Mouse (Mus musculus): ENCODE results near the gene Npy2r.

The Npy2r gene

GRCm38 (mm10) chr3:82547908-82548721, at the start of gene Npy2r:
Npy2r (minus strand) TSS chr3:82548084.
- DNase-seq (ENCODE audit: low spot score in 2 of 2): no peak

- DNase-seq (ENCODE audit: low spot score in 2 of 2): peak in 1 of 2 experiments; percentile 12
Observed at GRCm38 (mm10) chr3:82557786-82558185, 9.9 kb upstream of the Npy2r start.

DNA sequence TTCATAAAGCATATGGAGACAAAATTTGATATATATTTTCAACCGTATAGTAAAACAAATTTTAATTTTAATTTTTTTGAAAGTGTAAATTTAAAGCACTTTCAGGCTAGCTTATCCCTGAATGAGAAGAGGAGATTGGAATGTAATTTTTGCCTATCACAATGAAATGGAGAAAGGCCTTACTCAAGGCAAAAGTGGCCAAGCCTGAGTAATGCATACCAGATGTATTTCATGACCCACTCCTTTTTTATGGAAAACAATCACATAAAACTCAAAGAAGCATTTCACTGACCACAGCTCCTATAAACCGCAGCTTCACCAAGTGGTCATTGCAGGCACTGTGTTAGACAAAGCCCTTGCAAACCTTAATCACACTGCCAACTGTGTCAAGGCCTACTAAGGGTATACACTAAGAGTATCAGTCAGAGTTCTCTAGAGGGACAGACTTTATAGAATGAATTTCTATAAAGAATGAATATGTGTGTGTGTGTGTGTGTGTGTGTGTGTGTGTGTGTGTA, 8.5 kb upstream of the Npy2r start:
- DNase-seq (ENCODE audit: low spot score in 2 of 2): no peak

DNA sequence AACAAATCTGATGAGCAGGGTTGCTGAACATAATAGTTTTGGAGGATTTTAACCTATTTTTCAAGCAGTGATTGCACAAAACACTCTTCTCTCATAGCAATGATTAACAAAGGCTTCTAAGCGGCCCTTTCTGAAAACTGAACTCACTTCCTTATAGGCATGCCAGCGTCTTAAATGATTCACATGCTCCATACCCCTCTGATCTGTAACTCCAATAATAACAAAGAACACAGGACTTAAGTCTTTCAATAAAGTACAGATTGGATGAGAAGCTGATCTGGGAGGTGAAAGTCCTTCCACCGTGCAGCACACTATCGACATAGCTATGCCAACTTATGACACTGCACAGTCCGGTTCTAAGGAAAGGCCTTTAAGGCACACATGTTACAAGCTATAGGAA, 2.0 kb upstream of the Npy2r start:
- DNase-seq (ENCODE audit: low spot score in 2 of 2): no peak

- DNase-seq (ENCODE audit: low spot score in 2 of 2): no peak
Observed at GRCm38 (mm10) chr3:82548753-82549152, 869 bp upstream of the Npy2r start.

DNA sequence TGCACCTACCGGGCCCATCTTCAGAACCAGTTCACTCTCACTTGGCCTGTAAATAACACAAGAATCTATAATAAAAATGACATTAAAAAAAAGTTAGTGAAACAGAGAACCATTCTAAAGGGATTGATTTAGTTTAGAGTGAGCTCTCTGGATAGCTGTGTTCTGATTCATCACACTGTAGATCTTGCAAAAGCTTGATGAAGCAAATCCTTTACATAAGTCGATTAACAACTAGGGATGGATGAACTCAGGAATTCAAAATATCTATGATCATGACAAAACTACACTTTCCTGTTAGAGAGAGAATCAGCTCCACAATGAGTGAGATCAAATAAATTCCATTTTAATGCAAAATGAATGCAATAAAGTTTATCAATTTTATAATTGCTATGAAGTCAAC, 6.4 kb downstream of the Npy2r start:
- no peak for DNase-seq (ENCODE audit: low spot score in 2 of 2)

DNA sequence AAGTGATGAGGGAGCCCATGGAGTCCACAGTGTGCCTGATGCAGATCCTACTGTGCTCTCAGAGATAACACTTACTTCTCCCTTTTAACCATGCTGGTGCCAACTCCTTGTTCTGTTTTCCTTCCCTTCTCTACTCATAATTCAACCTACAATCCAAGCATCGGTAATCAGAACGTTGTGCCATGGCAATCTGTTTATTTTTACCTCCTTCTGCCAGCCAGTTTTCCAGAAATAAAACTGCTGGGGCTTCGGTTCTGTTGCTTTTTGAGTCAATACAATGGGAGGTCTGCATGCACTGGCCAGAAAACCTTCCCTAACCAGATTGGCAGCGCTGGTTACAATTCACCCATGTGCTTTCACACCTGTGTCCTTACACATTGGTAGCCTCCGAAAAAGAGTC, 7.9 kb downstream of the Npy2r start:
- DNase-seq (ENCODE audit: low spot score in 2 of 2): no peak

GRCm38 (mm10) chr3:82524792-82525191, 23.1 kb downstream of the Npy2r start:
- DNase-seq (ENCODE audit: low spot score in 2 of 2): no peak

DNA sequence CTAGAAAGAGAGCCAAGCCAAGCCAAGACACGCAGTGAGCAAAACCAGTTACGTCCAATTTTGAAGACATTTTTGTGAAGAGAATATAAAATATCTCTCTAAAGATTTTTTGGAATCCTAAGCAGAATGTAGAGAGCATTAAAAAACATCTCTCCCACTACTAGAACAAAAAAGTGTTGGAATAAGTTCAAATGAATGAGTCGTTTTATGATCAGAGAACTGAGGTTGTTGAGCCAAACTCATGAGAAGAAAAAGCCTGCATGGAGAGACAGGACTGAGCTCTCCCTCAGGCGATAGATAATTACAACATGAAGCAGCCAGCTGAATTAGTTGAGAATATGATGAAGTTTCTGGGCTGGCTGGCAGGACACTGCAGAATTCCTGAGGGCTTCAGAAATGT, 49.9 kb downstream of the Npy2r start:
- no peak for DNase-seq (ENCODE audit: low spot score in 2 of 2)
